Mouse (Mus musculus): ENCODE results near the gene Mybpc1. TPM values are rescaled to one million over a fixed set of nuclear protein-coding genes. Genes with fewer than 3 reads are reported as not detected.
A peak's percentile ranks its signal among the peaks of the same experiment; 100 is the strongest.

Gene Mybpc1
- polyA plus RNA-seq, 1 experiment from 2014 or later = 69.8 TPM

GRCm38 (mm10) chr10:88603773-88604172 is 1.2 kb downstream of the Mybpc1 start:
- 18% methylated on average over 2 of the region's 2 CpGs for WGBS
- Histone ChIP-seq H3K4me2 (no peak overlapping the region), H3K4me3 (no peak overlapping the region), H3K36me3 (no peaks in the 10 kb centered on the region), H3K27me3 (no peaks in the 10 kb centered on the region), H3K9ac (no peak overlapping the region), H3K4me1 (peaks cover 4% of the 10 kb centered on the region; the same call in 1 of the 2 replicates), H3K9me3 (no peaks in the 10 kb centered on the region), H3K27ac (no peak overlapping the region)
- ATAC-seq (ENCODE audit: insufficient number of reproducible peaks, low FRiP score, low TSS enrichment, low read depth) = no peak

DNA sequence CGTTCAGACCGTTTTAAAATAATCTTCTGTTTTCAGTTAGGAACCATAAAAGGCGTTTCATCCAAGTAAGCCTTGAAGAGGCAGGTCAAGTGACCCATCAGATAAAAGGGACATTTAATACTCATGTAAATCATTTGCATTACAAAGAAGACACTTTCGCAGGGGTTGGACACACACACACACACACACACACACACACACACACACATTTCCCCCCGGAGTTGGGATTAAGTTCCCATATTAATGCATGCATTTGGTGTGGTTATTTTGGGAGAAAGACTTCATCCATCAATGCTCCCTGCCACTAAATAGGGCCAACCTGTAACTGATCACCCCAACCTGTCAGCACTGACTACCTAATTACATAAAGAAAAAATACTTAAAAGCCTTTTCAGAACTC is 1.7 kb downstream of the Mybpc1 start:
- H3K27me3 ChIP-seq = no peaks in the 10 kb centered on the region
- WGBS = 9% methylated on average over 5 of the region's 5 CpGs
- peak overlapping the region; percentile 11; the same call in 1 of the 2 replicates for H3K27ac ChIP-seq
- no peak overlapping the region for H3K4me2 ChIP-seq
- no peak for ATAC-seq (ENCODE audit: insufficient number of reproducible peaks, low FRiP score, low TSS enrichment, low read depth)
- peak overlapping the region; percentile 2; the same call in 1 of the 2 replicates for H3K4me3 ChIP-seq
- H3K36me3 ChIP-seq = no peaks in the 10 kb centered on the region
- H3K9ac ChIP-seq = no peak overlapping the region
- H3K4me1 ChIP-seq = peaks cover 4% of the 10 kb centered on the region; the same call in 1 of the 2 replicates
- H3K9me3 ChIP-seq = no peaks in the 10 kb centered on the region

- Histone ChIP-seq H3K4me1 (no peaks in the 10 kb centered on the region; the same call in 1 of the 2 replicates), H3K4me3 (no peak overlapping the region), H3K27ac (no peak overlapping the region), H3K36me3 (no peaks in the 10 kb centered on the region), H3K27me3 (no peaks in the 10 kb centered on the region), H3K4me2 (no peak overlapping the region), H3K9ac (no peak overlapping the region), H3K9me3 (no peaks in the 10 kb centered on the region)
- WGBS = 85% methylated on average over 7 of the region's 7 CpGs
- no peak for ATAC-seq (ENCODE audit: insufficient number of reproducible peaks, low FRiP score, low TSS enrichment, low read depth)
Measured at GRCm38 (mm10) chr10:88600591-88600990, 4.4 kb downstream of the Mybpc1 start.

DNA sequence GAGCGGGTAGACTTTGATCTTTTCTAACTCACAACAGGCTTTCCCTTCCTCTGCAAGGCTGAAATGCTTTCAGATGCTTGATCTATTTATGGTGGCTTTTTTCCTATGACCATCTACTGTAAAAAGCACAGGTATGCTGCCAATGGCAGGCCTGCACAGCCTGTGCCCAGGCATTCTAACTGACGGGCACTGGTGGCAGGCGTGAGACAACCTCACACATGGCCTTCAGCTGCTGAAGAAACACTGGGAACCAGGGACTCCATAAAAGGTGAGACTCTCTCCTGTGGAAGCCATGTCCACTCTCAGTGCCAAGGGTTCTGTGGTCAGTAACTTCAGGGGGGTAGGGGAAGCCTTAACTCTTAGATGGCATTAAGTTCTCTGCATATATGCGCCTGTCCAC is 12.6 kb downstream of the Mybpc1 start:
- no peak overlapping the region for H3K27ac ChIP-seq
- ATAC-seq (ENCODE audit: insufficient number of reproducible peaks, low FRiP score, low TSS enrichment, low read depth) = no peak
- H3K4me1 ChIP-seq = peaks cover 7% of the 10 kb centered on the region
- no peak overlapping the region for H3K4me2 ChIP-seq
- H3K9ac ChIP-seq = no peak overlapping the region
- no peaks in the 10 kb centered on the region for H3K27me3 ChIP-seq
- 68% methylated on average over 4 of the region's 4 CpGs for WGBS
- no peaks in the 10 kb centered on the region for H3K36me3 ChIP-seq
- H3K9me3 ChIP-seq = no peaks in the 10 kb centered on the region
- H3K4me3 ChIP-seq = no peak overlapping the region

DNA sequence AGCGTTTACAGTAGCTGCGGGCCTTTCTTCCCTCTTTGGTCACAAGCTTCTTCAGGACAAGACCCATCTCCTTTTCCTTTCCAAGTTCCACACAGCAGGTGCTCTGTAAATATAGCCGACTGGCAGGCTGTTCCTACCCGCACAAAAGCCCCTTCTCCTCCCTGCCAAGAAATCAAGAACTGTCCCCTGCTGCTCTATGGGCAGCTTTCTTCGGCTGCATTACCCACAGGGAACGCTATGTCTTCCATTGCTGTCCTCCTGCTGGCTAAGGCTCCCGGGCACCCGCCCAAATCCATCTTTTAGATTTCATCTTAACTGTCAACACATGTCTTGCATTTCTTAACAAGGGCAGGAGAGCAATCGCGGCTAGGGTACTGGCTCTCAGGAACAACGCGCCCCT is 13.9 kb downstream of the Mybpc1 start:
- no peak overlapping the region for H3K4me3 ChIP-seq
- H3K9ac ChIP-seq = no peak overlapping the region
- H3K4me1 ChIP-seq = peaks cover 7% of the 10 kb centered on the region
- no peaks in the 10 kb centered on the region for H3K36me3 ChIP-seq
- whole genome bisulfite sequencing = 43% methylated on average over 12 of the region's 12 CpGs
- no peak overlapping the region for H3K27ac ChIP-seq
- H3K27me3 ChIP-seq = no peaks in the 10 kb centered on the region
- H3K4me2 ChIP-seq = no peak overlapping the region
- H3K9me3 ChIP-seq = no peaks in the 10 kb centered on the region
- no peak for ATAC-seq (ENCODE audit: insufficient number of reproducible peaks, low FRiP score, low TSS enrichment, low read depth)

DNA sequence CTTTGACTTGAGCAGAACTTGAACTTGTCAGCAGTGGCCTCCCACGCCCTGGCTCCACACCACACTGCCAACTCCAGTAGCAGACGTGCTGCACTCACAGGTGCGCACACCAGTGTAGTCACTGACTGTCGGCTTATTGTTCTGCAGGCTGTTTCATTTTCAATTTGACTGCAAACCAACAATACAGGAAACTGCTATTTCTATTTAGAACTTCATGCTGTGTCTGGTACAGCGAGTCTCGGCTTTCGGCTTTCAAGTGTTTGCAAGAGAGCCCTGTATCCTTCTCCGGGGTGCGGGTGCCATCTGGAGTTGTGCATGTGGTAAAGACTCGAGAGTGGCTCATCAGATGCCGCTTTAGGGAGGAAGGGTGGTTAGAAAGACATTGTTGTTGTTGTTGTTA is 20.5 kb downstream of the Mybpc1 start:
- no peak for ATAC-seq (ENCODE audit: insufficient number of reproducible peaks, low FRiP score, low TSS enrichment, low read depth)
- Histone ChIP-seq H3K27ac (no peak overlapping the region), H3K9me3 (no peaks in the 10 kb centered on the region), H3K4me1 (no peaks in the 10 kb centered on the region), H3K9ac (no peak overlapping the region), H3K27me3 (no peaks in the 10 kb centered on the region), H3K4me2 (no peak overlapping the region), H3K36me3 (no peaks in the 10 kb centered on the region), H3K4me3 (no peak overlapping the region)
- 83% methylated on average over 11 of the region's 11 CpGs for WGBS

- 88% methylated on average over 5 of the region's 5 CpGs for WGBS
- Histone ChIP-seq H3K4me2 (no peak overlapping the region), H3K9me3 (no peaks in the 10 kb centered on the region), H3K9ac (no peak overlapping the region), H3K36me3 (no peaks in the 10 kb centered on the region), H3K27me3 (no peaks in the 10 kb centered on the region), H3K27ac (no peak overlapping the region), H3K4me1 (no peaks in the 10 kb centered on the region), H3K4me3 (no peak overlapping the region)
- ATAC-seq (ENCODE audit: insufficient number of reproducible peaks, low FRiP score, low TSS enrichment, low read depth) = no peak
Measured at GRCm38 (mm10) chr10:88580786-88581185, 24.2 kb downstream of the Mybpc1 start.

- no peak overlapping the region for H3K9ac ChIP-seq
- no peak for ATAC-seq (ENCODE audit: insufficient number of reproducible peaks, low FRiP score, low TSS enrichment, low read depth)
- no peaks in the 10 kb centered on the region for H3K27me3 ChIP-seq
- H3K4me2 ChIP-seq = no peak overlapping the region
- no peaks in the 10 kb centered on the region for H3K4me1 ChIP-seq
- H3K4me3 ChIP-seq = no peak overlapping the region
- H3K36me3 ChIP-seq = no peaks in the 10 kb centered on the region
- 67% methylated on average over 4 of the region's 4 CpGs for WGBS
- H3K9me3 ChIP-seq = no peaks in the 10 kb centered on the region
- H3K27ac ChIP-seq = no peak overlapping the region
Measured at GRCm38 (mm10) chr10:88578651-88579050, 26.3 kb downstream of the Mybpc1 start.

GRCm38 (mm10) chr10:88574115-88574635 is 30.8 kb downstream of the Mybpc1 start:
- Histone ChIP-seq H3K9ac (no peak overlapping the region), H3K27me3 (no peaks in the 10 kb centered on the region), H3K36me3 (no peaks in the 10 kb centered on the region), H3K9me3 (no peaks in the 10 kb centered on the region), H3K4me1 (no peaks in the 10 kb centered on the region), H3K27ac (no peak overlapping the region), H3K4me2 (no peak overlapping the region), H3K4me3 (no peak overlapping the region)
- WGBS = 84% methylated on average over 8 of the region's 8 CpGs
- no peak for ATAC-seq (ENCODE audit: insufficient number of reproducible peaks, low FRiP score, low TSS enrichment, low read depth)

DNA sequence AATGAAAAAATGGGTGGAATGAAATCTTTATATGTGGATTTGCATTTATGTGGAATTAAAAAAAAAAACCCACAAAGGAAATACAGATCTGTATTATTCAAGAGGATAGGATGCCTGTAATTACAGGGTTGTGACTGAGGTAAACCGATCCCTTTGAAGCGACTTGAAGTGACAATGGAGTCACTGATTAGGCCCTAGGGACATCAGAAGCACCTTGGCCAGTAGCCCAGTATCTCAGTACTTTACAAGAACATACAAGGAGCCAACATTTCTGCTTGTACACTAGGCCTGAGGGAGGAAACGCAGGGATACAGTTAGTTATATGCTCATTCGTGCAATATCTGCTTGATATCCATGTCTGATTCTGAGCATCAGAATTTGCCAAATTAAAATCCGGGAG is 32.8 kb downstream of the Mybpc1 start:
- ATAC-seq (ENCODE audit: insufficient number of reproducible peaks, low FRiP score, low TSS enrichment, low read depth) = no peak
- Histone ChIP-seq H3K4me2 (no peak overlapping the region), H3K27me3 (no peaks in the 10 kb centered on the region), H3K27ac (no peak overlapping the region), H3K9me3 (no peaks in the 10 kb centered on the region), H3K4me3 (no peak overlapping the region), H3K4me1 (no peaks in the 10 kb centered on the region), H3K9ac (no peak overlapping the region), H3K36me3 (no peaks in the 10 kb centered on the region)
- 75% methylated on average over 5 of the region's 5 CpGs for WGBS

DNA sequence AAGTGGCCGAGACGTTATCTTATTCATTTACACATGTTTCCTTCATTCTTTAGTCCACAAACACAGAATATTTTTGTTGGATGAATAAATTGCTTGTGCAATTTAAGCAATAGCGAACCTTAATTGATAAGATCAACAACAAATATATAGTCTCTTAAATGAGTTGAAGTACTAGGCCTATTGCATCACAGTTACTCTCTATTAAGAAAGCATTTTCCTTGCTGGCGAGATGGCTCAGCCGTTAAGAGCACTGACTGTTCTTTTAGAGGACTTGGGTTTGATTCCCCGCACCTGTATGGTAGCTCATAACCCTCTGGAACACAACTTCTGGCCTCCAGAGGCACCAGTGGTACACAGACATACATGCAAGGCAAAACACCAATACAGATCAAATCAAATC is 47.9 kb downstream of the Mybpc1 start:
- no peaks in the 10 kb centered on the region for H3K4me1 ChIP-seq
- no peak overlapping the region for H3K4me2 ChIP-seq
- H3K36me3 ChIP-seq = no peaks in the 10 kb centered on the region
- ATAC-seq (ENCODE audit: insufficient number of reproducible peaks, low FRiP score, low TSS enrichment, low read depth) = no peak
- H3K9me3 ChIP-seq = no peaks in the 10 kb centered on the region
- WGBS = 88% methylated on average over 6 of the region's 6 CpGs
- no peak overlapping the region for H3K27ac ChIP-seq
- no peak overlapping the region for H3K4me3 ChIP-seq
- H3K27me3 ChIP-seq = no peaks in the 10 kb centered on the region
- no peak overlapping the region for H3K9ac ChIP-seq

GRCm38 (mm10) chr10:88552738-88553137 is 52.2 kb downstream of the Mybpc1 start:
- Histone ChIP-seq H3K4me2 (no peak overlapping the region), H3K9me3 (no peaks in the 10 kb centered on the region), H3K36me3 (0 out of 2 replicates have a peak, but pooled peaks cover 2% of the 10 kb centered on the region), H3K27ac (no peak overlapping the region), H3K27me3 (no peaks in the 10 kb centered on the region), H3K4me3 (no peak overlapping the region), H3K9ac (no peak overlapping the region), H3K4me1 (no peaks in the 10 kb centered on the region)
- ATAC-seq (ENCODE audit: insufficient number of reproducible peaks, low FRiP score, low TSS enrichment, low read depth) = no peak
- WGBS = 93% methylated on average over 2 of the region's 2 CpGs

DNA sequence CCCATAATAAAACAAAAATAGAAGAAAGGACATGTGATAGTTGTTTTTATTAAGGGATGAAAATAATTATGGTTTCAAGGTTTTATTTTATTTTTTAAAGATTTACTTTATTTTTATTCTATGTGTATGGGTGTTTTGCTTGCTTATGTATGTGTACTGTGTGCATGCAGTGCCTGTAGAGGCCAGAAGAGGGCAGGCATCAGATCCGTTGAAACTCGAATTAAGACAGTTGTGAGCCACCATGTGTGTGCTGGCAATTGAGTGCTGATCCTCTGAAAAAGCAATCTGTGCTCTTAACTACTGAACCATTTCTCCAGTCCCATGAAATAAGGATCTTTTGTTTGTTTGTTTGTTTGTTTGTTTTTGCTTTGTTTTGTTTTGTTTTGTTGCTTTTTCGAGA is 54.7 kb downstream of the Mybpc1 start:
- no peak overlapping the region for H3K4me3 ChIP-seq
- H3K4me1 ChIP-seq = no peaks in the 10 kb centered on the region
- H3K9me3 ChIP-seq = no peaks in the 10 kb centered on the region
- WGBS = 80% methylated on average over 3 of the region's 3 CpGs
- no peak overlapping the region for H3K9ac ChIP-seq
- H3K27me3 ChIP-seq = no peaks in the 10 kb centered on the region
- H3K4me2 ChIP-seq = no peak overlapping the region
- ATAC-seq (ENCODE audit: insufficient number of reproducible peaks, low FRiP score, low TSS enrichment, low read depth) = no peak
- H3K27ac ChIP-seq = no peak overlapping the region
- 0 out of 2 replicates have a peak, but pooled peaks cover 2% of the 10 kb centered on the region for H3K36me3 ChIP-seq
